Mouse (Mus musculus) 3134 (cell line): Measurements from ENCODE around the gene Synm.

ENCODE experiments used
- DNase-seq: peaks from one replicate; pipeline ENCODE4 v3.0.0-alpha.2; 2011; ENCODE audit warnings: low spot score; ENCODE audit not compliant: insufficient read length; ENCODE audit errors: extremely low read depth

Gene Synm

GRCm38 (mm10) chr7:67749441-67750239 is 9.9 kb downstream of the Synm start:
- DNase-seq, result no peak

GRCm38 (mm10) chr7:67747731-67748305 is 11.7 kb downstream of the Synm start:
- no peak for DNase-seq

GRCm38 (mm10) chr7:67741706-67742105 is 17.8 kb downstream of the Synm start:
- peak; percentile 63 for DNase-seq

- no peak for DNase-seq
Measured at GRCm38 (mm10) chr7:67740796-67741195, 18.7 kb downstream of the Synm start.

GRCm38 (mm10) chr7:67740382-67740781 is 19.2 kb downstream of the Synm start:
- DNase-seq, result no peak

GRCm38 (mm10) chr7:67732276-67732675 is 27.3 kb downstream of the Synm start:
- no peak for DNase-seq

- no peak for DNase-seq
Measured at GRCm38 (mm10) chr7:67730431-67731110, 29.0 kb downstream of the Synm start.

- DNase-seq, result no peak
Measured at GRCm38 (mm10) chr7:67728809-67729208, 30.7 kb downstream of the Synm start.

- no peak for DNase-seq
Measured at GRCm38 (mm10) chr7:67728203-67728602, 31.3 kb downstream of the Synm start.

GRCm38 (mm10) chr7:67725016-67725415 is 34.5 kb downstream of the Synm start:
- DNase-seq, result no peak

- DNase-seq, result no peak
Measured at GRCm38 (mm10) chr7:67724536-67724935, 35.0 kb downstream of the Synm start.

- DNase-seq, result no peak
Measured at GRCm38 (mm10) chr7:67722163-67722562, 37.4 kb downstream of the Synm start.

GRCm38 (mm10) chr7:67718804-67719203 is 40.7 kb downstream of the Synm start:
- no peak for DNase-seq

- DNase-seq, result no peak
Measured at GRCm38 (mm10) chr7:67717520-67717919, 42.0 kb downstream of the Synm start.

- no peak for DNase-seq
Measured at GRCm38 (mm10) chr7:67716925-67717324, 42.6 kb downstream of the Synm start.

GRCm38 (mm10) chr7:67716213-67716878 is 43.2 kb downstream of the Synm start:
- DNase-seq, result no peak

GRCm38 (mm10) chr7:67715176-67715575 is 44.4 kb downstream of the Synm start:
- no peak for DNase-seq

- no peak for DNase-seq
Measured at GRCm38 (mm10) chr7:67713820-67714510, 45.6 kb downstream of the Synm start.

- no peak for DNase-seq
Measured at GRCm38 (mm10) chr7:67710216-67710615, 49.3 kb downstream of the Synm start.

GRCm38 (mm10) chr7:67708160-67708559 is 51.4 kb downstream of the Synm start:
- DNase-seq, result no peak
